Mouse (Mus musculus): Measurements from ENCODE around the gene Tas2r113.
"Not testable (repeated sequence)": the region's sequence is repeated elsewhere in the genome, so short reads cannot be mapped to it uniquely, and the experiment has no call there.

Tas2r113 gene

GRCm38 (mm10) chr6:132892711-132893110 is at the start of gene Tas2r113:
Tas2r113 (plus strand) TSS chr6:132893011.
- no peak for DNase-seq

GRCm38 (mm10) chr6:132846842-132847241 is 46.0 kb upstream of the Tas2r113 start, which contains the start of gene Tas2r123:
Tas2r123 (plus strand) TSS chr6:132847142.
- DNase-seq = no peak

GRCm38 (mm10) chr6:132855138-132855537 is 37.7 kb upstream of the Tas2r113 start, which contains the start of gene Tas2r116:
Tas2r116 (plus strand) TSS chr6:132855438.
- DNase-seq = no peak

- DNase-seq = no peak
These were observed 25.1 kb upstream of the Tas2r113 start, which contains the start of gene Tas2r110 for GRCm38 (mm10) chr6:132867708-132868107. Tas2r110 (plus strand) TSS chr6:132868008.

GRCm38 (mm10) chr6:132909351-132909750 is 16.5 kb downstream of the Tas2r113 start, which contains the start of gene Tas2r125:
Tas2r125 (plus strand) TSS chr6:132909651.
- no peak for DNase-seq

GRCm38 (mm10) chr6:132941376-132941775 is 48.6 kb downstream of the Tas2r113 start:
- DNase-seq = not testable (repeated sequence)
